Mouse (Mus musculus) cerebellum, postnatal 10 days (tissue): ENCODE data around the gene Nhp2.
"Not testable (repeated sequence)": the region's sequence is repeated elsewhere in the genome, so short reads cannot be mapped to it uniquely, and the experiment has no call there.

Experiments
- DNase-seq, 2 experiments: peaks; one replicate each; pipeline ENCODE4 v3.0.0; 2021; ENCODE audit warnings: mixed read lengths in 2 of 2

The Nhp2 gene

GRCm38 (mm10) chr11:51662632-51663031 is 43.1 kb downstream of the Nhp2 start:
- DNase-seq = no peak

GRCm38 (mm10) chr11:51664747-51665146 is 45.2 kb downstream of the Nhp2 start:
- not testable (repeated sequence) for DNase-seq

GRCm38 (mm10) chr11:51670846-51671245 is 51.3 kb downstream of the Nhp2 start:
- no peak for DNase-seq

GRCm38 (mm10) chr11:51671376-51671775 is 51.8 kb downstream of the Nhp2 start:
- no peak for DNase-seq

- peak; percentile 34 to 67 for DNase-seq
Observed at GRCm38 (mm10) chr11:51673291-51673690, 53.8 kb downstream of the Nhp2 start.
